Mouse (Mus musculus): Measurements from ENCODE around the gene Phactr1. TPM values are rescaled to one million over a fixed set of nuclear protein-coding genes. Genes with fewer than 3 reads are reported as not detected.
A peak's percentile ranks its signal among the peaks of the same experiment; 100 is the strongest.

Gene Phactr1
- total RNA-seq, 2 experiments from 2014 or later: 6.2 to 7.1 TPM

GRCm38 (mm10) chr13:42957856-42958255, 277.4 kb downstream of the Phactr1 start:
- intact Hi-C loops (cut with DNase I): no loop called here
- DNase-seq: no peak

- no peak for DNase-seq
- intact Hi-C loops (cut with DNase I): no loop called here
Observed at GRCm38 (mm10) chr13:42958867-42959266, 278.4 kb downstream of the Phactr1 start.

- intact Hi-C loops (cut with DNase I): no loop called here
- DNase-seq: no peak
Observed at GRCm38 (mm10) chr13:42961561-42961960, 281.1 kb downstream of the Phactr1 start.

GRCm38 (mm10) chr13:42968537-42968936, 288.1 kb downstream of the Phactr1 start:
- intact Hi-C loops (cut with DNase I): no loop called here
- DNase-seq: no peak

- intact Hi-C loops (cut with DNase I): no loop called here
- no peak for DNase-seq
Observed at GRCm38 (mm10) chr13:42973561-42973960, 293.1 kb downstream of the Phactr1 start.

- DNase-seq: no peak
- intact Hi-C loops (cut with DNase I): no loop called here
Observed at GRCm38 (mm10) chr13:42973961-42974360, 293.5 kb downstream of the Phactr1 start.

- no peak for DNase-seq
- intact Hi-C loops (cut with DNase I): no loop called here
Observed at GRCm38 (mm10) chr13:42974506-42974905, 294.1 kb downstream of the Phactr1 start.

GRCm38 (mm10) chr13:42976144-42976543, 295.7 kb downstream of the Phactr1 start:
- intact Hi-C loops (cut with DNase I): no loop called here
- DNase-seq: no peak

GRCm38 (mm10) chr13:42976967-42977366, 296.5 kb downstream of the Phactr1 start:
- intact Hi-C loops (cut with DNase I): no loop called here
- no peak for DNase-seq

- intact Hi-C loops (cut with DNase I): no loop called here
- no peak for DNase-seq
Observed at GRCm38 (mm10) chr13:42980581-42980980, 300.2 kb downstream of the Phactr1 start.

- DNase-seq: no peak
- intact Hi-C loops (cut with DNase I): no loop called here
Observed at GRCm38 (mm10) chr13:42982646-42983045, 302.2 kb downstream of the Phactr1 start.

GRCm38 (mm10) chr13:42985806-42986205, 305.4 kb downstream of the Phactr1 start:
- DNase-seq: no peak
- intact Hi-C loops (cut with DNase I): no loop called here

GRCm38 (mm10) chr13:42987931-42988579, 307.6 kb downstream of the Phactr1 start:
- DNase-seq: no peak
- intact Hi-C loops (cut with DNase I): no loop called here

- DNase-seq: no peak
- intact Hi-C loops (cut with DNase I): no loop called here
Observed at GRCm38 (mm10) chr13:42989481-42989880, 309.1 kb downstream of the Phactr1 start.

- DNase-seq: no peak
- intact Hi-C loops (cut with DNase I): no loop called here
Observed at GRCm38 (mm10) chr13:42990051-42990450, 309.6 kb downstream of the Phactr1 start.

- intact Hi-C loops (cut with DNase I): no loop called here
- DNase-seq: no peak
Observed at GRCm38 (mm10) chr13:42990493-42991111, 310.2 kb downstream of the Phactr1 start.

- intact Hi-C loops (cut with DNase I): no loop called here
- DNase-seq: no peak
Observed at GRCm38 (mm10) chr13:42991164-42991563, 310.7 kb downstream of the Phactr1 start.

GRCm38 (mm10) chr13:42992306-42992705, 311.9 kb downstream of the Phactr1 start:
- no peak for DNase-seq
- intact Hi-C loops (cut with DNase I): no loop called here

- intact Hi-C loops (cut with DNase I): no loop called here
- DNase-seq: no peak
Observed at GRCm38 (mm10) chr13:42994276-42994675, 313.9 kb downstream of the Phactr1 start.

- intact Hi-C loops (cut with DNase I): no loop called here
Observed at GRCm38 (mm10) chr13:42996188-42996587, 315.8 kb downstream of the Phactr1 start.

GRCm38 (mm10) chr13:42999287-42999686, 318.9 kb downstream of the Phactr1 start:
- DNase-seq: no peak
- intact Hi-C loops (cut with DNase I): no loop called here

More at GRCm38 (mm10) chr13:42996188-42996587, 315.8 kb downstream of the Phactr1 start:
- no peak for DNase-seq

- intact Hi-C loops (cut with DNase I): no loop called here
- DNase-seq: peak; percentile 4 to 11
Observed at GRCm38 (mm10) chr13:43005131-43005579, 324.7 kb downstream of the Phactr1 start.

Data from heart, postnatal 36 days (tissue).